Mouse (Mus musculus): ENCODE data around the gene Secisbp2.

- TF ChIP-seq POLR2A (IDR thresholded peaks at IDR 0.05; ENCODE audit: borderline replicate concordance, low read depth, low read length) (no peak), CTCF (IDR thresholded peaks at IDR 0.05; ENCODE audit: low read depth, low read length) (peak; percentile 96)
Measured at GRCm38 (mm10) chr13:51617861-51618260, 33.6 kb upstream of the Secisbp2 start.
